Mouse (Mus musculus) embryonic facial prominence, embryonic 13.5 days (tissue): ENCODE results near the gene Gpsm2. TPM values are rescaled to one million over a fixed set of nuclear protein-coding genes. Genes with fewer than 3 reads are reported as not detected.

ENCODE experiments used
- ATAC-seq: fragments of 200-750 bp; cut with Nextera tagmentation; 2 replicates; pipeline ENCODE4 v1.8.0; 2017; ENCODE audit warnings: low read depth; ENCODE audit not compliant: insufficient number of reproducible peaks, insufficient read depth, low FRiP score, low TSS enrichment
- H3K27ac ChIP-seq: fragments of 300-500 bp; sonication (generic); 2 replicates; pipeline ENCODE4 v1.5.1; 2015; ENCODE audit warnings: moderate library complexity, mild to moderate bottlenecking, inconsistent platforms
- H3K27me3 ChIP-seq: fragments of 300-500 bp; sonication (generic); 2 replicates; pipeline ENCODE4 v1.6.1; 2015; ENCODE audit warnings: mild to moderate bottlenecking, inconsistent platforms
- H3K36me3 ChIP-seq: fragments of 300-500 bp; sonication (generic); 2 replicates; pipeline ENCODE4 v1.6.1; 2015; ENCODE audit warnings: mild to moderate bottlenecking, inconsistent platforms
- H3K4me1 ChIP-seq: fragments of 300-500 bp; sonication (generic); 2 replicates; pipeline ENCODE4 v1.6.1; 2015; ENCODE audit warnings: inconsistent platforms
- H3K4me2 ChIP-seq: fragments of 300-500 bp; sonication (generic); 2 replicates; pipeline ENCODE4 v1.6.1; 2015; ENCODE audit warnings: moderate library complexity, mild to moderate bottlenecking, inconsistent platforms
- H3K4me3 ChIP-seq: fragments of 300-500 bp; sonication (generic); 2 replicates; pipeline ENCODE4 v1.5.1; 2015; ENCODE audit warnings: mild to moderate bottlenecking, inconsistent platforms
- H3K9ac ChIP-seq: fragments of 300-500 bp; sonication (generic); 2 replicates; pipeline ENCODE4 v1.6.1; 2015; ENCODE audit warnings: mild to moderate bottlenecking, inconsistent platforms
- H3K9me3 ChIP-seq: fragments of 300-500 bp; sonication (generic); 2 replicates; pipeline ENCODE4 v1.6.1; 2016; ENCODE audit warnings: inconsistent platforms
- WGBS: fragments of 180-500 bp; shearing (Covaris S2); methylation state at CpG from one replicate; pipeline ENCODE4 v1.1.7; 2015; ENCODE audit warnings: mixed read lengths; 5-methylcytosine and 5-hydroxymethylcytosine counted together
- polyA plus RNA-seq: library from polyadenylated mRNA; unstranded; fragments of >200 nt; fragmentation: Nextera tagmentation; extraction: Ambion mirVana; gene quantifications from 2 replicates; pipeline ENCODE4 v1.2.1, GENCODE M21; 2015

Gene Gpsm2
- polyA plus RNA-seq, 1 experiment from 2014 or later, result 71.8 TPM

GRCm38 (mm10) chr3:108756131-108756530 is 34.0 kb upstream of the Gpsm2 start:
- Histone ChIP-seq H3K4me2 (no peak overlapping the region), H3K9ac (no peak overlapping the region), H3K4me1 (peaks cover 30% of the 10 kb centered on the region), H3K27me3 (no peaks in the 10 kb centered on the region; the same call in 1 of the 2 replicates), H3K4me3 (no peak overlapping the region), H3K36me3 (no peaks in the 10 kb centered on the region), H3K27ac (no peak overlapping the region), H3K9me3 (no peaks in the 10 kb centered on the region)
- no peak for ATAC-seq
- 71% methylated on average over 1 of the region's 1 CpGs for WGBS

- Histone ChIP-seq H3K4me2 (no peak overlapping the region), H3K27me3 (no peaks in the 10 kb centered on the region; the same call in 1 of the 2 replicates), H3K4me1 (peaks cover 30% of the 10 kb centered on the region), H3K36me3 (no peaks in the 10 kb centered on the region), H3K4me3 (no peak overlapping the region), H3K9ac (no peak overlapping the region), H3K9me3 (no peaks in the 10 kb centered on the region), H3K27ac (no peak overlapping the region)
- no peak for ATAC-seq
- 85% methylated on average over 2 of the region's 2 CpGs for WGBS
Observed at GRCm38 (mm10) chr3:108755542-108755941, 33.4 kb upstream of the Gpsm2 start.

GRCm38 (mm10) chr3:108754541-108754940 is 32.4 kb upstream of the Gpsm2 start:
- Histone ChIP-seq H3K4me3 (no peak overlapping the region), H3K4me1 (peaks cover 23% of the 10 kb centered on the region), H3K27ac (no peak overlapping the region), H3K36me3 (no peaks in the 10 kb centered on the region), H3K4me2 (no peak overlapping the region), H3K27me3 (no peaks in the 10 kb centered on the region; the same call in 1 of the 2 replicates), H3K9ac (no peak overlapping the region), H3K9me3 (no peaks in the 10 kb centered on the region)
- 87% methylated on average over 1 of the region's 1 CpGs for WGBS
- no peak for ATAC-seq

GRCm38 (mm10) chr3:108751691-108752090 is 29.6 kb upstream of the Gpsm2 start:
- ATAC-seq, result no peak
- no peak overlapping the region for H3K4me3 ChIP-seq
- no peak overlapping the region for H3K9ac ChIP-seq
- H3K27ac ChIP-seq, result peak overlapping the region; percentile 70
- peak overlapping the region; percentile 43; the same call in 1 of the 2 replicates for H3K4me2 ChIP-seq
- no peaks in the 10 kb centered on the region for H3K9me3 ChIP-seq
- 69% methylated on average over 6 of the region's 6 CpGs for WGBS
- H3K27me3 ChIP-seq, result no peaks in the 10 kb centered on the region; the same call in 1 of the 2 replicates
- H3K36me3 ChIP-seq, result no peaks in the 10 kb centered on the region
- peaks cover 13% of the 10 kb centered on the region for H3K4me1 ChIP-seq

GRCm38 (mm10) chr3:108751061-108751460 is 29.0 kb upstream of the Gpsm2 start:
- 21% methylated on average over 6 of the region's 6 CpGs for WGBS
- Histone ChIP-seq H3K4me1 (peaks cover 14% of the 10 kb centered on the region), H3K9me3 (no peaks in the 10 kb centered on the region), H3K36me3 (no peaks in the 10 kb centered on the region), H3K4me3 (no peak overlapping the region), H3K9ac (no peak overlapping the region), H3K4me2 (peak overlapping the region; percentile 43), H3K27me3 (no peaks in the 10 kb centered on the region; the same call in 1 of the 2 replicates), H3K27ac (peak overlapping the region; percentile 70)
- no peak for ATAC-seq

- ATAC-seq, result no peak
- no peak overlapping the region for H3K27ac ChIP-seq
- no peaks in the 10 kb centered on the region for H3K9me3 ChIP-seq
- H3K4me1 ChIP-seq, result peaks cover 8% of the 10 kb centered on the region
- H3K27me3 ChIP-seq, result no peaks in the 10 kb centered on the region
- no peak overlapping the region for H3K4me3 ChIP-seq
- no peaks in the 10 kb centered on the region for H3K36me3 ChIP-seq
- H3K9ac ChIP-seq, result no peak overlapping the region
- H3K4me2 ChIP-seq, result no peak overlapping the region
- WGBS, result 72% methylated on average over 4 of the region's 4 CpGs
Observed at GRCm38 (mm10) chr3:108744060-108744459, 22.0 kb upstream of the Gpsm2 start.

- no peaks in the 10 kb centered on the region for H3K36me3 ChIP-seq
- WGBS, result 42% methylated on average over 8 of the region's 8 CpGs
- H3K4me1 ChIP-seq, result peaks cover 6% of the 10 kb centered on the region
- H3K27ac ChIP-seq, result no peak within 1 kb of the TSS
- H3K9me3 ChIP-seq, result no peaks in the 10 kb centered on the region
- H3K9ac ChIP-seq, result no peak within 1 kb of the TSS
- no peaks in the 10 kb centered on the region for H3K27me3 ChIP-seq
- H3K4me2 ChIP-seq, result no peak within 1 kb of the TSS
- H3K4me3 ChIP-seq, result no peak within 1 kb of the TSS
- ATAC-seq, result no peak
Observed at GRCm38 (mm10) chr3:108739045-108739708, 17.1 kb upstream of the Gpsm2 start, which contains the start of gene Aknad1. Gene Aknad1 (plus strand): TSS chr3:108739658.

GRCm38 (mm10) chr3:108737761-108738160 is 15.7 kb upstream of the Gpsm2 start:
- no peak overlapping the region for H3K4me2 ChIP-seq
- H3K9me3 ChIP-seq, result no peaks in the 10 kb centered on the region
- H3K9ac ChIP-seq, result no peak overlapping the region
- WGBS, result 65% methylated on average over 3 of the region's 3 CpGs
- no peak overlapping the region for H3K27ac ChIP-seq
- no peaks in the 10 kb centered on the region for H3K36me3 ChIP-seq
- H3K4me1 ChIP-seq, result peaks cover 6% of the 10 kb centered on the region
- ATAC-seq, result no peak
- H3K27me3 ChIP-seq, result no peaks in the 10 kb centered on the region
- no peak overlapping the region for H3K4me3 ChIP-seq

- H3K9me3 ChIP-seq, result no peaks in the 10 kb centered on the region
- 0 out of 2 replicates have a peak overlapping the region, but pooled peaks have one; percentile 16 for H3K4me2 ChIP-seq
- H3K9ac ChIP-seq, result no peak overlapping the region
- no peak overlapping the region for H3K27ac ChIP-seq
- no peaks in the 10 kb centered on the region for H3K36me3 ChIP-seq
- H3K27me3 ChIP-seq, result no peaks in the 10 kb centered on the region
- no peak overlapping the region for H3K4me3 ChIP-seq
- no peak for ATAC-seq
- H3K4me1 ChIP-seq, result peaks cover 5% of the 10 kb centered on the region; the same call in 1 of the 2 replicates
- WGBS, result 26% methylated on average over 12 of the region's 12 CpGs
Observed at GRCm38 (mm10) chr3:108730316-108730715, 8.2 kb upstream of the Gpsm2 start.

- no peak overlapping the region for H3K4me3 ChIP-seq
- no peak overlapping the region for H3K27ac ChIP-seq
- peaks cover 9% of the 10 kb centered on the region for H3K4me1 ChIP-seq
- H3K27me3 ChIP-seq, result no peaks in the 10 kb centered on the region
- no peaks in the 10 kb centered on the region for H3K36me3 ChIP-seq
- no peaks in the 10 kb centered on the region for H3K9me3 ChIP-seq
- H3K4me2 ChIP-seq, result no peak overlapping the region
- H3K9ac ChIP-seq, result no peak overlapping the region
- WGBS, result 91% methylated on average over 3 of the region's 3 CpGs
- no peak for ATAC-seq
Observed at GRCm38 (mm10) chr3:108727776-108728175, 5.7 kb upstream of the Gpsm2 start.

- Histone ChIP-seq H3K9ac (no peak overlapping the region), H3K36me3 (no peaks in the 10 kb centered on the region), H3K27ac (no peak overlapping the region), H3K4me3 (no peak overlapping the region), H3K4me1 (peaks cover 10% of the 10 kb centered on the region), H3K27me3 (no peaks in the 10 kb centered on the region), H3K9me3 (no peaks in the 10 kb centered on the region), H3K4me2 (no peak overlapping the region)
- ATAC-seq, result no peak
Observed at GRCm38 (mm10) chr3:108727344-108727743, 5.2 kb upstream of the Gpsm2 start.

- Histone ChIP-seq H3K27me3 (no peaks in the 10 kb centered on the region), H3K36me3 (no peaks in the 10 kb centered on the region), H3K4me1 (peaks cover 10% of the 10 kb centered on the region), H3K9me3 (no peaks in the 10 kb centered on the region), H3K9ac (no peak overlapping the region), H3K4me3 (no peak overlapping the region), H3K4me2 (no peak overlapping the region), H3K27ac (no peak overlapping the region)
- ATAC-seq, result no peak
- 88% methylated on average over 7 of the region's 7 CpGs for WGBS
Observed at GRCm38 (mm10) chr3:108726413-108726812, 4.3 kb upstream of the Gpsm2 start.
